Mouse (Mus musculus) erythroblast, embryonic 14.5 days (primary cell): ENCODE measurements around the gene Myh10.

ENCODE experiments used
- GATA1 ChIP-seq: IDR thresholded peaks from 2 replicates; pipeline ENCODE4 v1.6.1; 2012; ENCODE audit warnings: low read length, inconsistent platforms, mixed read lengths
- TAL1 ChIP-seq: IDR thresholded peaks from 3 replicates; pipeline ENCODE4 v1.6.1; 2012; ENCODE audit warnings: low read length, inconsistent platforms, mixed read lengths

DNA sequence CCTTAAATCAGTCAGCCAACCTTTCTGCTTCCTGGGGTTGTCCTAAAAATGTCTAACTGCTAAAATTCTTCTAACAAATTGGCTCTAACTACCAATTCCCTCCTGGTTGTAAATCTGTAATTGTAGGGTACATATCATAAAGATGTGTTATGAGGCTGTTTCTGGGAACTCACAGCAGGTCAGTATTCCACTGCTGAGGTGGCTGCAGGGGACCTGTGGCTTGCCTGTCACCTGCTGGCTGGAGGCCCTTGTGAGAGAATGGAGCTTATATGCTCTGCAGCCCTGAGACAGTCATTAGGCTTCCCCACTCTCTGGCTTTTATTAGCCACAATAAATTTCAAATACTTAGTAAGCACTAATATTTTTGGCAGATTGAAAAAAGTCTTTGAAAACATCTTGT is 87.5 kb downstream of the Myh10 start:
- no peak for TF ChIP-seq GATA1
- TF ChIP-seq TAL1: no peak
